Mouse (Mus musculus) neural tube, embryonic 12.5 days (tissue): ENCODE data around the gene Slc10a7. TPM values are rescaled to one million over a fixed set of nuclear protein-coding genes. Genes with fewer than 3 reads are reported as not detected.
A peak's percentile ranks its signal among the peaks of the same experiment; 100 is the strongest.
"Not testable (repeated sequence)": the region's sequence is repeated elsewhere in the genome, so short reads cannot be mapped to it uniquely, and the experiment has no call there.

Experiments used
- ATAC-seq: fragments of 200-750 bp; cut with Nextera tagmentation; 2 replicates; pipeline ENCODE4 v1.8.0; 2017; ENCODE audit warnings: low read depth, mild to moderate bottlenecking, moderate TSS enrichment, moderate library complexity; ENCODE audit not compliant: low FRiP score
- H3K27ac ChIP-seq: fragments of 300-500 bp; sonication (generic); 2 replicates; pipeline ENCODE4 v1.5.1; 2016
- H3K27me3 ChIP-seq: fragments of 300-500 bp; sonication (generic); replicated peaks from 2 replicates; pipeline ENCODE4 v1.6.1; 2016; ENCODE audit warnings: mild to moderate bottlenecking
- H3K36me3 ChIP-seq: fragments of 300-500 bp; sonication (generic); 2 replicates; pipeline ENCODE4 v1.6.1; 2016; ENCODE audit warnings: mild to moderate bottlenecking
- H3K4me1 ChIP-seq: fragments of 300-500 bp; sonication (generic); 2 replicates; pipeline ENCODE4 v1.6.1; 2016
- H3K4me2 ChIP-seq: fragments of 300-500 bp; sonication (generic); replicated peaks from 2 replicates; pipeline ENCODE4 v1.6.1; 2016; ENCODE audit warnings: mild to moderate bottlenecking
- H3K4me3 ChIP-seq: fragments of 300-500 bp; sonication (generic); 2 replicates; pipeline ENCODE4 v1.5.1; 2016
- H3K9ac ChIP-seq: fragments of 300-500 bp; sonication (generic); 2 replicates; pipeline ENCODE4 v1.6.1; 2016; ENCODE audit warnings: mild to moderate bottlenecking
- H3K9me3 ChIP-seq: fragments of 300-500 bp; sonication (generic); 2 replicates; pipeline ENCODE4 v1.6.1; 2016; ENCODE audit warnings: mild to moderate bottlenecking
- WGBS: fragments of 180-500 bp; shearing (Covaris S2); methylation state at CpG from one replicate; pipeline ENCODE4 v1.1.7; 2016; 5-methylcytosine and 5-hydroxymethylcytosine counted together
- polyA plus RNA-seq: library from polyadenylated mRNA; unstranded; fragments of >200 nt; fragmentation: Nextera tagmentation; extraction: Ambion mirVana; gene quantifications from 2 replicates; pipeline ENCODE4 v1.2.1, GENCODE M21; 2016

The Slc10a7 gene
- polyA plus RNA-seq, 1 experiment from 2014 or later = 12.9 TPM

- no peak overlapping the region for H3K4me3 ChIP-seq
- H3K9ac ChIP-seq = no peak overlapping the region
- no peaks in the 10 kb centered on the region for H3K27me3 ChIP-seq
- H3K27ac ChIP-seq = no peak overlapping the region
- no peak overlapping the region for H3K4me2 ChIP-seq
- peak; percentile 58; the same call in 1 of the 2 replicates for ATAC-seq
- WGBS = 47% methylated on average over 11 of the region's 11 CpGs
- peaks cover 13% of the 10 kb centered on the region for H3K36me3 ChIP-seq
- H3K9me3 ChIP-seq = no peaks in the 10 kb centered on the region
- H3K4me1 ChIP-seq = no peaks in the 10 kb centered on the region
These were observed 194.1 kb downstream of the Slc10a7 start for GRCm38 (mm10) chr8:78703068-78703820.

GRCm38 (mm10) chr8:78705980-78706379 lies 196.8 kb downstream of the Slc10a7 start:
- Histone ChIP-seq H3K27me3 (no peaks in the 10 kb centered on the region), H3K4me2 (no peak overlapping the region), H3K4me1 (no peaks in the 10 kb centered on the region), H3K27ac (no peak overlapping the region), H3K4me3 (no peak overlapping the region), H3K9ac (no peak overlapping the region), H3K36me3 (peaks cover 2% of the 10 kb centered on the region; the same call in 1 of the 2 replicates), H3K9me3 (no peaks in the 10 kb centered on the region)
- ATAC-seq = no peak
- WGBS = 59% methylated on average over 9 of the region's 9 CpGs

GRCm38 (mm10) chr8:78709948-78710644 lies 200.9 kb downstream of the Slc10a7 start:
- WGBS = 70% methylated on average over 11 of the region's 11 CpGs
- no peaks in the 10 kb centered on the region for H3K36me3 ChIP-seq
- no peak for ATAC-seq
- H3K9ac ChIP-seq = no peak overlapping the region
- no peak overlapping the region for H3K27ac ChIP-seq
- H3K27me3 ChIP-seq = no peaks in the 10 kb centered on the region
- H3K4me1 ChIP-seq = no peaks in the 10 kb centered on the region
- H3K9me3 ChIP-seq = no peaks in the 10 kb centered on the region
- no peak overlapping the region for H3K4me3 ChIP-seq
- H3K4me2 ChIP-seq = no peak overlapping the region

GRCm38 (mm10) chr8:78710961-78711360 lies 201.8 kb downstream of the Slc10a7 start:
- Histone ChIP-seq H3K4me2 (no peak overlapping the region), H3K9ac (no peak overlapping the region), H3K27me3 (no peaks in the 10 kb centered on the region), H3K27ac (no peak overlapping the region), H3K36me3 (no peaks in the 10 kb centered on the region), H3K4me3 (no peak overlapping the region), H3K4me1 (no peaks in the 10 kb centered on the region), H3K9me3 (no peaks in the 10 kb centered on the region)
- ATAC-seq = no peak
- WGBS = 93% methylated on average over 10 of the region's 10 CpGs

- Histone ChIP-seq H3K36me3 (0 out of 2 replicates have a peak, but pooled peaks cover 5% of the 10 kb centered on the region), H3K4me3 (no peak overlapping the region), H3K27ac (no peak overlapping the region), H3K4me1 (no peaks in the 10 kb centered on the region), H3K27me3 (no peaks in the 10 kb centered on the region), H3K9ac (no peak overlapping the region), H3K9me3 (no peaks in the 10 kb centered on the region), H3K4me2 (no peak overlapping the region)
- no peak for ATAC-seq
- 78% methylated on average over 4 of the region's 4 CpGs for WGBS
These were observed 205.7 kb downstream of the Slc10a7 start for GRCm38 (mm10) chr8:78714880-78715279.

GRCm38 (mm10) chr8:78716546-78716945 lies 207.4 kb downstream of the Slc10a7 start:
- H3K4me1 ChIP-seq = no peaks in the 10 kb centered on the region
- no peak overlapping the region for H3K4me2 ChIP-seq
- H3K27me3 ChIP-seq = no peaks in the 10 kb centered on the region
- ATAC-seq = no peak
- H3K27ac ChIP-seq = no peak overlapping the region
- H3K4me3 ChIP-seq = no peak overlapping the region
- no peaks in the 10 kb centered on the region for H3K9me3 ChIP-seq
- no peak overlapping the region for H3K9ac ChIP-seq
- WGBS = 93% methylated on average over 7 of the region's 7 CpGs
- H3K36me3 ChIP-seq = 0 out of 2 replicates have a peak, but pooled peaks cover 5% of the 10 kb centered on the region

- H3K4me1 ChIP-seq, ATAC-seq, H3K4me3 ChIP-seq, H3K27me3 ChIP-seq, H3K36me3 ChIP-seq, H3K27ac ChIP-seq, H3K4me2 ChIP-seq, H3K9ac ChIP-seq, H3K9me3 ChIP-seq: not testable (repeated sequence)
- 93% methylated on average over 10 of the region's 10 CpGs for WGBS
These were observed 208.0 kb downstream of the Slc10a7 start for GRCm38 (mm10) chr8:78717191-78717590.

- Histone ChIP-seq H3K27me3 (no peaks in the 10 kb centered on the region), H3K36me3 (0 out of 2 replicates have a peak, but pooled peaks cover 5% of the 10 kb centered on the region), H3K4me1 (no peaks in the 10 kb centered on the region), H3K9ac (no peak overlapping the region), H3K4me2 (no peak overlapping the region), H3K27ac (no peak overlapping the region), H3K9me3 (no peaks in the 10 kb centered on the region), H3K4me3 (no peak overlapping the region)
- ATAC-seq = no peak
- WGBS = 71% methylated on average over 10 of the region's 10 CpGs
These were observed 210.3 kb downstream of the Slc10a7 start for GRCm38 (mm10) chr8:78719279-78720040.

- H3K27ac ChIP-seq = no peak overlapping the region
- no peak overlapping the region for H3K4me2 ChIP-seq
- no peaks in the 10 kb centered on the region for H3K9me3 ChIP-seq
- H3K4me3 ChIP-seq = no peak overlapping the region
- no peaks in the 10 kb centered on the region for H3K27me3 ChIP-seq
- 0 out of 2 replicates have a peak, but pooled peaks cover 5% of the 10 kb centered on the region for H3K36me3 ChIP-seq
- ATAC-seq = no peak
- no peak overlapping the region for H3K9ac ChIP-seq
- WGBS = 35% methylated on average over 8 of the region's 8 CpGs
- no peaks in the 10 kb centered on the region for H3K4me1 ChIP-seq
These were observed 210.9 kb downstream of the Slc10a7 start for GRCm38 (mm10) chr8:78720041-78720414.

- Histone ChIP-seq H3K36me3 (0 out of 2 replicates have a peak, but pooled peaks cover 5% of the 10 kb centered on the region), H3K9me3 (no peaks in the 10 kb centered on the region), H3K27ac (no peak overlapping the region), H3K9ac (no peak overlapping the region), H3K4me2 (no peak overlapping the region), H3K27me3 (no peaks in the 10 kb centered on the region), H3K4me3 (no peak overlapping the region), H3K4me1 (no peaks in the 10 kb centered on the region)
- 94% methylated on average over 5 of the region's 5 CpGs for WGBS
- no peak for ATAC-seq
These were observed 212.4 kb downstream of the Slc10a7 start for GRCm38 (mm10) chr8:78721576-78721975.

- no peak for ATAC-seq
- no peak overlapping the region for H3K4me2 ChIP-seq
- no peak overlapping the region for H3K9ac ChIP-seq
- H3K27ac ChIP-seq = no peak overlapping the region
- no peak overlapping the region for H3K4me3 ChIP-seq
- no peaks in the 10 kb centered on the region for H3K27me3 ChIP-seq
- 87% methylated on average over 7 of the region's 7 CpGs for WGBS
- H3K36me3 ChIP-seq = 0 out of 2 replicates have a peak, but pooled peaks cover 5% of the 10 kb centered on the region
- H3K9me3 ChIP-seq = no peaks in the 10 kb centered on the region
- no peaks in the 10 kb centered on the region for H3K4me1 ChIP-seq
These were observed 213.1 kb downstream of the Slc10a7 start for GRCm38 (mm10) chr8:78722201-78722600.

- no peak overlapping the region for H3K27ac ChIP-seq
- H3K4me2 ChIP-seq = no peak overlapping the region
- no peaks in the 10 kb centered on the region for H3K9me3 ChIP-seq
- H3K36me3 ChIP-seq = peaks cover 1% of the 10 kb centered on the region; the same call in 1 of the 2 replicates
- no peaks in the 10 kb centered on the region for H3K27me3 ChIP-seq
- 94% methylated on average over 4 of the region's 4 CpGs for WGBS
- no peak for ATAC-seq
- no peaks in the 10 kb centered on the region; the same call in 1 of the 2 replicates for H3K4me1 ChIP-seq
- H3K9ac ChIP-seq = no peak overlapping the region
- H3K4me3 ChIP-seq = no peak overlapping the region
These were observed 215.7 kb downstream of the Slc10a7 start for GRCm38 (mm10) chr8:78724832-78725231.
